Mouse (Mus musculus) forebrain, embryonic 15.5 days (tissue): ENCODE results near the gene Wdr46. TPM values are rescaled to one million over a fixed set of nuclear protein-coding genes. Genes with fewer than 3 reads are reported as not detected.

Source experiments
- ATAC-seq: fragments of 200-750 bp; cut with Nextera tagmentation; replicated peaks from 2 replicates; pipeline ENCODE4 v1.8.0; 2017; ENCODE audit warnings: mild to moderate bottlenecking, moderate TSS enrichment, moderate library complexity
- H3K27ac ChIP-seq: fragments of 300-500 bp; sonication (generic); replicated peaks from 2 replicates; pipeline ENCODE4 v1.5.1; 2015; ENCODE audit warnings: mild to moderate bottlenecking, inconsistent platforms
- H3K27me3 ChIP-seq: fragments of 300-500 bp; sonication (generic); 2 replicates; pipeline ENCODE4 v1.6.1; 2015; ENCODE audit warnings: inconsistent platforms
- H3K36me3 ChIP-seq: fragments of 300-500 bp; sonication (generic); 2 replicates; pipeline ENCODE4 v1.6.1; 2015; ENCODE audit warnings: mild to moderate bottlenecking, inconsistent platforms
- H3K4me1 ChIP-seq: fragments of 300-500 bp; sonication (generic); 2 replicates; pipeline ENCODE4 v1.6.1; 2015; ENCODE audit warnings: inconsistent platforms
- H3K4me2 ChIP-seq: fragments of 300-500 bp; sonication (generic); replicated peaks from 2 replicates; pipeline ENCODE4 v1.6.1; 2015; ENCODE audit warnings: mild to moderate bottlenecking, inconsistent platforms
- H3K4me3 ChIP-seq: fragments of 300-500 bp; sonication (generic); 2 replicates; pipeline ENCODE4 v1.5.1; 2015; ENCODE audit warnings: mild to moderate bottlenecking, inconsistent platforms
- H3K9ac ChIP-seq: fragments of 300-500 bp; sonication (generic); replicated peaks from 2 replicates; pipeline ENCODE4 v1.6.1; 2015; ENCODE audit warnings: mild to moderate bottlenecking, inconsistent platforms
- H3K9me3 ChIP-seq: fragments of 300-500 bp; sonication (generic); 2 replicates; pipeline ENCODE4 v1.6.1; 2016; ENCODE audit warnings: inconsistent platforms
- WGBS: fragments of 180-500 bp; shearing (Covaris S2); methylation state at CpG from one replicate; pipeline ENCODE4 v1.1.7; 2015; ENCODE audit warnings: mixed read lengths; 5-methylcytosine and 5-hydroxymethylcytosine counted together
- polyA plus RNA-seq: library from polyadenylated mRNA; unstranded; fragments of >200 nt; fragmentation: Nextera tagmentation; extraction: Ambion mirVana; gene quantifications from 2 replicates; pipeline ENCODE4 v1.2.1, GENCODE M21; 2015

The Wdr46 gene
- polyA plus RNA-seq, 1 experiment from 2014 or later, result 31.0 TPM

- WGBS, result 89% methylated on average over 17 of the region's 17 CpGs
- H3K27me3 ChIP-seq, result no peaks in the 10 kb centered on the region
- peaks cover 50% of the 10 kb centered on the region for H3K36me3 ChIP-seq
- no peak overlapping the region for H3K27ac ChIP-seq
- ATAC-seq, result no peak
- H3K4me2 ChIP-seq, result no peak overlapping the region
- H3K4me3 ChIP-seq, result no peak overlapping the region
- H3K4me1 ChIP-seq, result no peaks in the 10 kb centered on the region
- H3K9ac ChIP-seq, result no peak overlapping the region
- no peaks in the 10 kb centered on the region for H3K9me3 ChIP-seq
These were observed 24.8 kb downstream of the Wdr46 start for GRCm38 (mm10) chr17:33965082-33965845.

GRCm38 (mm10) chr17:33965846-33966550 lies 25.5 kb downstream of the Wdr46 start:
- Histone ChIP-seq H3K4me2 (no peak overlapping the region), H3K4me3 (no peak overlapping the region), H3K4me1 (no peaks in the 10 kb centered on the region), H3K9ac (no peak overlapping the region), H3K36me3 (peaks cover 44% of the 10 kb centered on the region), H3K27me3 (no peaks in the 10 kb centered on the region), H3K9me3 (no peaks in the 10 kb centered on the region), H3K27ac (no peak overlapping the region)
- ATAC-seq, result no peak
- 91% methylated on average over 16 of the region's 16 CpGs for WGBS

GRCm38 (mm10) chr17:33968489-33968888 lies 28.0 kb downstream of the Wdr46 start:
- Histone ChIP-seq H3K9me3 (no peaks in the 10 kb centered on the region), H3K4me1 (no peaks in the 10 kb centered on the region), H3K27ac (no peak overlapping the region), H3K27me3 (peaks cover 5% of the 10 kb centered on the region; the same call in 1 of the 2 replicates), H3K4me3 (no peak overlapping the region), H3K36me3 (peaks cover 21% of the 10 kb centered on the region), H3K9ac (no peak overlapping the region), H3K4me2 (no peak overlapping the region)
- ATAC-seq, result peak; percentile 70
- 5% methylated on average over 9 of the region's 9 CpGs for WGBS

- WGBS, result 31% methylated on average over 5 of the region's 5 CpGs
- H3K27me3 ChIP-seq, result peaks cover 5% of the 10 kb centered on the region; the same call in 1 of the 2 replicates
- no peak overlapping the region for H3K9ac ChIP-seq
- no peaks in the 10 kb centered on the region for H3K4me1 ChIP-seq
- H3K4me3 ChIP-seq, result no peak overlapping the region
- no peak overlapping the region for H3K4me2 ChIP-seq
- peak; percentile 71 for ATAC-seq
- peaks cover 18% of the 10 kb centered on the region for H3K36me3 ChIP-seq
- no peak overlapping the region for H3K27ac ChIP-seq
- H3K9me3 ChIP-seq, result no peaks in the 10 kb centered on the region
These were observed 28.5 kb downstream of the Wdr46 start for GRCm38 (mm10) chr17:33968927-33969326.

GRCm38 (mm10) chr17:33969394-33969793 lies 28.9 kb downstream of the Wdr46 start:
- Histone ChIP-seq H3K9ac (no peak overlapping the region), H3K9me3 (no peaks in the 10 kb centered on the region), H3K4me1 (no peaks in the 10 kb centered on the region), H3K4me3 (no peak overlapping the region), H3K27ac (no peak overlapping the region), H3K36me3 (peaks cover 18% of the 10 kb centered on the region), H3K4me2 (no peak overlapping the region), H3K27me3 (peaks cover 5% of the 10 kb centered on the region; the same call in 1 of the 2 replicates)
- no peak for ATAC-seq
- 77% methylated on average over 4 of the region's 4 CpGs for WGBS

- Histone ChIP-seq H3K4me1 (no peaks in the 10 kb centered on the region), H3K27ac (no peak overlapping the region), H3K4me3 (no peak overlapping the region), H3K9ac (no peak overlapping the region), H3K36me3 (no peaks in the 10 kb centered on the region), H3K4me2 (no peak overlapping the region), H3K9me3 (no peaks in the 10 kb centered on the region), H3K27me3 (peaks cover 22% of the 10 kb centered on the region)
- 12% methylated on average over 1 of the region's 1 CpGs for whole genome bisulfite sequencing
- ATAC-seq, result no peak
These were observed 32.2 kb downstream of the Wdr46 start for GRCm38 (mm10) chr17:33972691-33973090.

GRCm38 (mm10) chr17:33973572-33973971 lies 33.1 kb downstream of the Wdr46 start:
- no peak overlapping the region for H3K4me3 ChIP-seq
- 64% methylated on average over 3 of the region's 3 CpGs for whole genome bisulfite sequencing
- H3K27ac ChIP-seq, result no peak overlapping the region
- ATAC-seq, result no peak
- H3K9me3 ChIP-seq, result no peaks in the 10 kb centered on the region
- no peak overlapping the region for H3K9ac ChIP-seq
- H3K4me1 ChIP-seq, result peaks cover 5% of the 10 kb centered on the region
- H3K36me3 ChIP-seq, result no peaks in the 10 kb centered on the region
- H3K27me3 ChIP-seq, result peaks cover 31% of the 10 kb centered on the region
- no peak overlapping the region for H3K4me2 ChIP-seq

- ATAC-seq, result no peak
- WGBS, result 2% methylated on average over 57 of the region's 57 CpGs
- Histone ChIP-seq H3K9me3 (no peaks in the 10 kb centered on the region), H3K27ac (no peak overlapping the region), H3K4me1 (peaks cover 20% of the 10 kb centered on the region), H3K4me2 (peak overlapping the region; percentile 52), H3K27me3 (peaks cover 45% of the 10 kb centered on the region), H3K4me3 (peak overlapping the region; percentile 35), H3K9ac (peak overlapping the region; percentile 30; the same call in 1 of the 2 replicates), H3K36me3 (no peaks in the 10 kb centered on the region)
These were observed 37.5 kb downstream of the Wdr46 start for GRCm38 (mm10) chr17:33977861-33978557.

GRCm38 (mm10) chr17:33978631-33979031 lies 38.2 kb downstream of the Wdr46 start:
- H3K36me3 ChIP-seq, result no peaks in the 10 kb centered on the region
- H3K9ac ChIP-seq, result no peak overlapping the region
- no peaks in the 10 kb centered on the region for H3K9me3 ChIP-seq
- H3K27me3 ChIP-seq, result peaks cover 45% of the 10 kb centered on the region
- no peak for ATAC-seq
- WGBS, result under 1% methylated on average over 17 of the region's 17 CpGs
- peaks cover 20% of the 10 kb centered on the region for H3K4me1 ChIP-seq
- H3K4me3 ChIP-seq, result peak overlapping the region; percentile 35
- peak overlapping the region; percentile 52 for H3K4me2 ChIP-seq
- H3K27ac ChIP-seq, result no peak overlapping the region

GRCm38 (mm10) chr17:33979512-33980050 lies 39.1 kb downstream of the Wdr46 start:
- no peak overlapping the region for H3K9ac ChIP-seq
- 79% methylated on average over 6 of the region's 6 CpGs for WGBS
- H3K27me3 ChIP-seq, result peaks cover 45% of the 10 kb centered on the region
- no peak overlapping the region for H3K4me3 ChIP-seq
- peaks cover 20% of the 10 kb centered on the region for H3K4me1 ChIP-seq
- no peak overlapping the region for H3K4me2 ChIP-seq
- ATAC-seq, result no peak
- H3K9me3 ChIP-seq, result no peaks in the 10 kb centered on the region
- no peaks in the 10 kb centered on the region for H3K36me3 ChIP-seq
- H3K27ac ChIP-seq, result no peak overlapping the region

- no peaks in the 10 kb centered on the region for H3K36me3 ChIP-seq
- H3K27ac ChIP-seq, result peak overlapping the region; percentile 97
- H3K9me3 ChIP-seq, result no peaks in the 10 kb centered on the region
- peaks cover 20% of the 10 kb centered on the region for H3K4me1 ChIP-seq
- peaks cover 45% of the 10 kb centered on the region for H3K27me3 ChIP-seq
- ATAC-seq, result no peak
- H3K9ac ChIP-seq, result no peak overlapping the region
- peak overlapping the region; percentile 59; the same call in 1 of the 2 replicates for H3K4me3 ChIP-seq
- H3K4me2 ChIP-seq, result peak overlapping the region; percentile 54; the same call in 1 of the 2 replicates
- 80% methylated on average over 19 of the region's 19 CpGs for WGBS
These were observed 39.9 kb downstream of the Wdr46 start for GRCm38 (mm10) chr17:33980181-33981035.
